Mouse (Mus musculus) kidney, adult 2 months (tissue): ENCODE results near the gene Trib2.

Source experiments
- CTCF ChIP-seq: fragments of 200-500 bp; conservative IDR thresholded peaks from 2 replicates; pipeline ENCODE4 v1.5.1; 2011; ENCODE audit warnings: low read depth, mild to moderate bottlenecking, control low read depth, low read length, moderate library complexity, mixed read lengths; ENCODE audit not compliant: insufficient read depth, insufficient read length
- POLR2A ChIP-seq: fragments of 200-500 bp; IDR thresholded peaks from one replicate; pipeline ENCODE4 v1.6.1; 2011; ENCODE audit warnings: low read depth, low read length, control low read depth

DNA sequence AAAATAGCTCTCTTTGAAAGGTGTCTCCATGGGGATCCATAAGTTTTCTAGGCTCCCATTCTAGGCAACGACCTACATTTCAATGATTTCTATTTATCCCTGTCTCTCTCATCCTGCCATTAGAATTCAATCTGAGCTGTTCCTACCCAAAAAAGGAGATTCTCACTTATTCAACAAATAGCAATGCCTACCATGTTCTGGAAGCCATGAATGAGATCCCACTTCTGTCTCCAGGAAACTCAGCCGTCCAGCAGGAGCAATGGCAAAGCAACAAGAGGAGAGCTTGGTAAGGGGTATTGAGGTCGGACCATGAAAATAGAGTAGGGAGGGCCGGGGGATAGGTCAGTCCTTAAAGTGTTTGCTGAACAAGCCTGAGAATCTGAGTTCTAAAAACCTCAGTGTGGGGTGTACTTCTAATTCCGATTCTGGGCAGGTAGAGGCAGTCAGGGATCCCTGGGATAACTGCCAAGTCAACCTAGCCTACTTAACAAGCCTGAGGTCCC lies 12.7 kb downstream of the Trib2 start:
- TF ChIP-seq CTCF (no peak), POLR2A (no peak)
